Mouse (Mus musculus): ENCODE data around the gene Fam104a.

GRCm38 (mm10) chr11:113678373-113678772 lies 5.6 kb downstream of the Fam104a start:
- TF ChIP-seq MYOD1 (IDR thresholded peaks at IDR 0.05; ENCODE audit: control insufficient read depth, insufficient read length, low read depth) (no peak), CTCF (IDR thresholded peaks at IDR 0.05; ENCODE audit: control insufficient read depth, insufficient read depth, insufficient read length) (no peak)
